Mouse (Mus musculus): ENCODE data around the gene Med21. TPM values are rescaled to one million over a fixed set of nuclear protein-coding genes. Genes with fewer than 3 reads are reported as not detected.

Med21 gene
- polyA plus RNA-seq, 1 experiment from 2014 or later: 87.6 TPM

DNA sequence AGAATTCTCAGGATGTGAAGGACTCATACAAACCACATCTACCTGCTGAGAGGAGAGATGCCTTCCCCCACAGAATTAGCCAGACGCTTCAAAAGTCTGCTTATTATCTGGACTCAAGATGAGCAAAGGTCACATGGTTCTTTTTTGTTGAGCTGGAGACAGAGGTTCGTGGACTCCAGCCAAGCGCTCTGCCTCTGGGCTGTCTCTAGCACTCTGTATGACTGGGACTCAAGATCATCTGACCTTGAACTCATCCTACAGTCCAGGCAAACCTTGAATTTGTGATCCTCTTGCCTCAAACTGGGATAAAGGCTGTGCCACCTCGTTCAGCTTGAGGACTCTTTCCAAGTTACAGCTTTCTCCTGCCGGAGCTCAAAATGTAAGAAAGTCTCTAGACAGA lies 21.8 kb downstream of the Med21 start:
- ATAC-seq: no peak; the same call in 1 of the 2 replicates
- Histone ChIP-seq H3K4me2 (replicated peaks; ENCODE audit: low read depth) (no peak overlapping the region), H3K9ac (ENCODE audit: low read depth, low read length) (no peak overlapping the region), H3K4me1 (replicated peaks; ENCODE audit: control insufficient read depth, insufficient read depth, low read length) (0 out of 2 replicates have a peak, but pooled peaks cover 4% of the 10 kb centered on the region), H3K36me3 (ENCODE audit: control insufficient read depth, insufficient read depth) (no peaks in the 10 kb centered on the region), H3K27me3 (replicated peaks; ENCODE audit: control insufficient read depth, insufficient read depth, low read length) (no peaks in the 10 kb centered on the region), H3K9me3 (ENCODE audit: control insufficient read depth) (no peaks in the 10 kb centered on the region), H3K4me3 (ENCODE audit: low read depth, low read length) (no peak overlapping the region), H3K27ac (ENCODE audit: low read depth, low read length) (no peak overlapping the region)
- WGBS: 37% methylated on average over 5 of the region's 5 CpGs
- no peak for TF ChIP-seq CTCF (IDR thresholded peaks at IDR 0.05; ENCODE audit: low read depth)

- Histone ChIP-seq H3K36me3 (ENCODE audit: control insufficient read depth, insufficient read depth) (no peaks in the 10 kb centered on the region), H3K9ac (ENCODE audit: low read depth, low read length) (no peak overlapping the region), H3K4me1 (replicated peaks; ENCODE audit: control insufficient read depth, insufficient read depth, low read length) (0 out of 2 replicates have a peak, but pooled peaks cover 4% of the 10 kb centered on the region), H3K4me2 (replicated peaks; ENCODE audit: low read depth) (no peak overlapping the region), H3K4me3 (ENCODE audit: low read depth, low read length) (no peak overlapping the region), H3K27me3 (replicated peaks; ENCODE audit: control insufficient read depth, insufficient read depth, low read length) (no peaks in the 10 kb centered on the region), H3K9me3 (ENCODE audit: control insufficient read depth) (no peaks in the 10 kb centered on the region), H3K27ac (ENCODE audit: low read depth, low read length) (no peak overlapping the region)
- WGBS: 67% methylated on average over 5 of the region's 5 CpGs
- ATAC-seq: no peak
- no peak for TF ChIP-seq CTCF (IDR thresholded peaks at IDR 0.05; ENCODE audit: low read depth)
Observed at GRCm38 (mm10) chr6:146664917-146665316, 22.6 kb downstream of the Med21 start.

- peak; percentile 47; the same call in 1 of the 2 replicates for ATAC-seq
- Histone ChIP-seq H3K4me3 (ENCODE audit: low read depth, low read length) (no peak overlapping the region), H3K4me2 (replicated peaks; ENCODE audit: low read depth) (no peak overlapping the region), H3K36me3 (ENCODE audit: control insufficient read depth, insufficient read depth) (no peaks in the 10 kb centered on the region), H3K4me1 (replicated peaks; ENCODE audit: control insufficient read depth, insufficient read depth, low read length) (0 out of 2 replicates have a peak, but pooled peaks cover 4% of the 10 kb centered on the region), H3K9ac (ENCODE audit: low read depth, low read length) (no peak overlapping the region), H3K27me3 (replicated peaks; ENCODE audit: control insufficient read depth, insufficient read depth, low read length) (no peaks in the 10 kb centered on the region), H3K9me3 (ENCODE audit: control insufficient read depth) (no peaks in the 10 kb centered on the region), H3K27ac (ENCODE audit: low read depth, low read length) (no peak overlapping the region)
- 57% methylated on average over 2 of the region's 2 CpGs for WGBS
- no peak for TF ChIP-seq CTCF (IDR thresholded peaks at IDR 0.05; ENCODE audit: low read depth)
Observed at GRCm38 (mm10) chr6:146665408-146665807, 23.1 kb downstream of the Med21 start.

GRCm38 (mm10) chr6:146666811-146667210 lies 24.5 kb downstream of the Med21 start:
- H3K9me3 ChIP-seq (ENCODE audit: control insufficient read depth): no peaks in the 10 kb centered on the region
- H3K9ac ChIP-seq (ENCODE audit: low read depth, low read length): no peak overlapping the region
- ATAC-seq: no peak
- H3K4me3 ChIP-seq (ENCODE audit: low read depth, low read length): no peak overlapping the region
- no peak overlapping the region for H3K4me2 ChIP-seq (replicated peaks; ENCODE audit: low read depth)
- no peaks in the 10 kb centered on the region for H3K36me3 ChIP-seq (ENCODE audit: control insufficient read depth, insufficient read depth)
- no peak overlapping the region for H3K27ac ChIP-seq (ENCODE audit: low read depth, low read length)
- 72% methylated on average over 6 of the region's 6 CpGs for WGBS
- TF ChIP-seq CTCF (IDR thresholded peaks at IDR 0.05; ENCODE audit: low read depth): no peak
- H3K27me3 ChIP-seq (replicated peaks; ENCODE audit: control insufficient read depth, insufficient read depth, low read length): no peaks in the 10 kb centered on the region
- 0 out of 2 replicates have a peak, but pooled peaks cover 4% of the 10 kb centered on the region for H3K4me1 ChIP-seq (replicated peaks; ENCODE audit: control insufficient read depth, insufficient read depth, low read length)

GRCm38 (mm10) chr6:146668606-146669005 lies 26.3 kb downstream of the Med21 start:
- Histone ChIP-seq H3K4me3 (ENCODE audit: low read depth, low read length) (no peak overlapping the region), H3K4me2 (replicated peaks; ENCODE audit: low read depth) (no peak overlapping the region), H3K4me1 (replicated peaks; ENCODE audit: control insufficient read depth, insufficient read depth, low read length) (0 out of 2 replicates have a peak, but pooled peaks cover 4% of the 10 kb centered on the region), H3K27me3 (replicated peaks; ENCODE audit: control insufficient read depth, insufficient read depth, low read length) (no peaks in the 10 kb centered on the region), H3K9me3 (ENCODE audit: control insufficient read depth) (no peaks in the 10 kb centered on the region), H3K36me3 (ENCODE audit: control insufficient read depth, insufficient read depth) (no peaks in the 10 kb centered on the region), H3K9ac (ENCODE audit: low read depth, low read length) (no peak overlapping the region), H3K27ac (ENCODE audit: low read depth, low read length) (no peak overlapping the region)
- TF ChIP-seq CTCF (IDR thresholded peaks at IDR 0.05; ENCODE audit: low read depth): no peak
- no peak for ATAC-seq

DNA sequence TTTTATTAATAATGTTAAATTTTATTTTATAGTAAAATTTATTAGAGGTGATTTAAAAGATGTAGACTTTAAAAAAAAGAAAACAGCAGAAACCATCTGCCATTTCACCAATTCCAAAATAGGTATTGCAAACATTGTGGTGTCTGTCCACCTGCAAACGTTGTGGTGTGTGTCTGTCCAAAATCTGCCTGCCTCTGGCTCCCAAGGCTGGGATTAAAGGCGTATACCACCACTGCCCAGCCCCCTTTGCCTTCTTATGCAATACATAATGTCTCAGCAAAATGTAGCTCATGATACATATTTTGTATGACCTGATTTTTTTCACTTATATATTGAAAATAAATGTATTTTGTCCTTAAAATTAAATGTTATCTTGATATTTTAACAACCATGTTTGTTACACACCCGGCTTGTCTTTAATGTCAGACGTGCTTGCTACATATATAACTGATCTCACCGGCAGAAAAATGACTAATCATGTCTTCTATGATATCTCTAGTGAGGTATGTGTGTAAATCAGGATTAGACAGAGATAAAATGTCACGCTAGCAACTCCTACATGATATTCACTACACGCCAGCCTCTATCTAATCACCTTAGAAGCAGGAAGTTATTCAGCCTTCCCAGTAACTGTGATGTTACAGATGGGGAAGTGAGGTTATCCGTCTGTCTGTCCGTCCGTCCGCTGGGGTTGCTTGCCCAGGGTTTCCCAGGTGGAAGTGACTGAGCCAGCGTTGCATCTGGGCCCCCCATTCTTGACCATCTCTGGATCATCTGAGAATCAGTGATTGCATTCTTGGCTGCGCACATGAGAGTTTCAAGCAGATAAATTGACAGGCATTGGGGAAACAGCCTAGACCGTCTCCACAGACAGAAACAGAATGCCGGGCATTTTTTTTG lies 28.9 kb downstream of the Med21 start:
- no peaks in the 10 kb centered on the region for H3K36me3 ChIP-seq (ENCODE audit: control insufficient read depth, insufficient read depth)
- H3K4me2 ChIP-seq (replicated peaks; ENCODE audit: low read depth): no peak overlapping the region
- no peaks in the 10 kb centered on the region for H3K4me1 ChIP-seq (replicated peaks; ENCODE audit: control insufficient read depth, insufficient read depth, low read length)
- 64% methylated on average over 15 of the region's 15 CpGs for WGBS
- no peak overlapping the region for H3K27ac ChIP-seq (ENCODE audit: low read depth, low read length)
- TF ChIP-seq CTCF (IDR thresholded peaks at IDR 0.05; ENCODE audit: low read depth): no peak
- peak; percentile 43; the same call in 1 of the 2 replicates for ATAC-seq
- no peaks in the 10 kb centered on the region for H3K27me3 ChIP-seq (replicated peaks; ENCODE audit: control insufficient read depth, insufficient read depth, low read length)
- no peaks in the 10 kb centered on the region for H3K9me3 ChIP-seq (ENCODE audit: control insufficient read depth)
- no peak overlapping the region for H3K9ac ChIP-seq (ENCODE audit: low read depth, low read length)
- no peak overlapping the region for H3K4me3 ChIP-seq (ENCODE audit: low read depth, low read length)

Data from intestine, postnatal 0 days (tissue).